Mouse (Mus musculus) T-cell, adult 2 months (primary cell): ENCODE measurements at regions not wholly inside any gene's neighbourhood (a gene's known extent, or its start where the extent isn't known, plus 50 kb on each side); places are given as distances from the start of the nearest gene placed in this dataset.

ENCODE experiments used
- DNase-seq: peaks from one replicate; pipeline ENCODE4 v3.0.0; 2022; ENCODE audit warnings: low spot score

- DNase-seq = no peak
Measured at GRCm38 (mm10) chr12:12765490-12766058, 176.1 kb downstream of the Mycn start.

DNA sequence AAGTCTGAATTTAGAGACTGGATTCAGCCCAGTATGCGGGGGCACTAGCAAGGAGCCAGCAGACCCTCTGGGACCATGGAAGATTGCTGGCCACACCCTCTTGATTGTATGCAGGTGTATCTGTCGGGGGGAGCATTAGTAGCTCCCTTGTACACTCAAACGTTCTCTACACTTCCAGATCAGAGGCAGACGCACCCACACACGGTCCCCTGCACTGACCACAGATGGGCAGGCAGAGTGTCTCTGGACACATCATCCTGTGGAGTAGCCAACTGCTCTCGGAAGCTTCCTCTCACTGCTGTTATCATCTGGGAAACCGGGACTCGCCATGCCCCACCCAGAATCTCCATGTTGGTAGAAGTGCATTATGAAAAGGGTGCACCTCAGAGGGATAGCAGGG, 176.7 kb downstream of the Mycn start:
- no peak for DNase-seq

DNA sequence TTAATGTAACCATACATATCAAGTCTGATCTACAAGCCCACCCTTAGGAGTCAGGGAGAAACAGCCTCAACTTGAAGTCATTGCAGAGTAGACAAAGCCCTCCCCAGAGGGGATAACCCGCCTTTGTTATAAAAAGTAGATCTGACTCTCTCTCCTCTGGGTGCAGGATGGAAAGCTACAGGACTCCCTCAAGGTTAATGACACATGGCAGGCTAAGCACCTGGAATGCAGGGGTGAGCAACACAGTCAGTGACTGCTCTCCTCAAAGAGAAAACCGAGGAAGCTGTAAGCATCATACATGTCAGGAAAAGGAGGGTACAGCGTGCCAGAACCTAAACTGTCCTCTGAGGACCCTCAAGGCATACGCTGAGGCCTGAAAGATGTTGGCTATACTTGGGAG, 177.1 kb downstream of the Mycn start:
- DNase-seq = no peak

- no peak for DNase-seq
Measured at GRCm38 (mm10) chr12:12756301-12756948, 185.3 kb downstream of the Mycn start.

GRCm38 (mm10) chr12:12753849-12754248, 187.9 kb downstream of the Mycn start:
- DNase-seq = no peak

GRCm38 (mm10) chr12:12751670-12752426, 189.9 kb downstream of the Mycn start:
- DNase-seq = no peak

DNA sequence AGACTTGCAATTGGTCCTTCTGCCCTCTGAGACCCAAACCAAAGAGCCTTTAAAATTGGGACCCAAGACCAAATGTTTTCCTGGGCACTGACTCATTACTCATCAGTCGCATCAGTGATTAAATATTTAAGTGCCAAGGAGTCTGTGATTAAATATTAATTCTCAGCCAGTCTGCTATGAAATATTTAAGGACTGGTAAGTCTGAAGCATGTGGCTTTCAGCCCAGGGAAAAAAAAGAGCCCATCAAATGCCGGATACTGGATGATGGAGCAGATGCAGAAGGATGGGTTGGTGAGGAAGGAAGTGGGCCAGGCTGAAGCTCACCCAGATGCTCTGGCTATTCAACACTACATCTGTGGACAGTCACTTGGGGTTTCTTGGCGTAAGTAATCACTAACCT, 192.0 kb downstream of the Mycn start:
- DNase-seq = no peak

DNA sequence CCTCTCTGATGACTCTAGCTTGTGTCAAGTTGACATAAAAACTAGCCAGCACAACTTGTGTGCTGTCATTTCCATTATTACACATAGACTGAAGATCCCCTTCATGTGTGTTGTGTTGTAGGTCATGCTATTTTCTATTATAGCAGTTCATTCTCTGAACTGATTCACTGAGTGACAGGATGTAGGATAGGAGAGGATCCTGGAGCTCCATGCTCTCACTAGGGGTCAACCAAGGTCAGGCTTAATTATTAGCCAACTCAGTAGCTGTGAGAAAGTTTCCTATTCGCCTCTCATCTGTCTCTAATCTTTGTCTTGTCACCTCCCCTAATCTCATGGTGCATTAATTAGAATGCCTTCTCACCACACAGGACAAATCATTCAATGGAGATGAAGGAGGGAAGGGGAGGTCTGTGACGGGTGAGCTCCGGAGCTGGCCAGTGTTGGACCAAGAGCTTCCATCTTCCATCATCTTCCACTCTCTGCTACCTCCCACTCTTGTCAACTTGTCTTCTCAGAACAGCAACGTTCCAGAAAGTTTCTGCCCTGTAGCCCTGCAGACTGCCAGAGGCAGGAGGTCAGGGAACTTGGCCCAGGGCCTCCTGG, 194.8 kb downstream of the Mycn start:
- DNase-seq = no peak

GRCm38 (mm10) chr12:12744492-12744891, 197.2 kb downstream of the Mycn start:
- no peak for DNase-seq

GRCm38 (mm10) chr12:12738631-12739331, 202.9 kb downstream of the Mycn start:
- DNase-seq = no peak

GRCm38 (mm10) chr12:12725797-12726196, 215.9 kb downstream of the Mycn start:
- DNase-seq = no peak

GRCm38 (mm10) chr12:12725075-12725474, 216.6 kb downstream of the Mycn start:
- DNase-seq = no peak

DNA sequence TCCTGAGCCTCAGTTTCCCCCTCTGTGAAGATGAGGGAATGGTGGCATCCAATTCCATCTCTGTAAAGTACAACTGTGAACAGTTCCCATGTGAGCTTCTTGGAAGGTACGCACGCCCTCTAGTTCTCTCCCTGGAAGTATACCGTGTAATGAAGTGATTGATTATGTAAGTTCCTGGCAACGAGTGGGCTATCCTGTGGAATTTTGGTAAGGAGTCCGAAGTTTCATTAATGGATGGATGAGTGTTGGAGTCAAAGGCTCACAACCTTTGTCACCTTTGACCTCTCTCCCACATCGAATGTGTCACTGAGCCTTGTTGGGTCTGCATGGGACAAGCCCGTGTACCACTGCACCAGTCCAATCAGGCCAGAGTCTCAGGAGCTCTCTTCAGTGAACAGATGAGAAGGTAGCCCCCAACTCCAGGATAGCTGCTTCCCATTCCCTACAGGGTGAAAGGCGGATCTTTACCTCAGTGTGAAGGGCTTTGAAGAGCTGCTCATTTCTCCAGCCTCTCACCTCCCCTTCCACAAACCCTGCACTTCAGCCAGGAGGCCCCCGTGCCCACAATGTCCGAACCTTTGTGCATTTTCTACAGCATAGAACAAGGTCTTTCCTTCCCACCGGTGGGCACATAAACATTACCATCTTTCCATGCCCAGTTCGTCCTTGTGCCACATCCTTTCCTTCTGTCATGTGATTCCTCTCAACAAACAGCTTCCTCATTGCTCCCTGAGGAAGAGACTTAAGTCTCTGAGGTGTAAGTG, 217.8 kb downstream of the Mycn start:
- DNase-seq = no peak

DNA sequence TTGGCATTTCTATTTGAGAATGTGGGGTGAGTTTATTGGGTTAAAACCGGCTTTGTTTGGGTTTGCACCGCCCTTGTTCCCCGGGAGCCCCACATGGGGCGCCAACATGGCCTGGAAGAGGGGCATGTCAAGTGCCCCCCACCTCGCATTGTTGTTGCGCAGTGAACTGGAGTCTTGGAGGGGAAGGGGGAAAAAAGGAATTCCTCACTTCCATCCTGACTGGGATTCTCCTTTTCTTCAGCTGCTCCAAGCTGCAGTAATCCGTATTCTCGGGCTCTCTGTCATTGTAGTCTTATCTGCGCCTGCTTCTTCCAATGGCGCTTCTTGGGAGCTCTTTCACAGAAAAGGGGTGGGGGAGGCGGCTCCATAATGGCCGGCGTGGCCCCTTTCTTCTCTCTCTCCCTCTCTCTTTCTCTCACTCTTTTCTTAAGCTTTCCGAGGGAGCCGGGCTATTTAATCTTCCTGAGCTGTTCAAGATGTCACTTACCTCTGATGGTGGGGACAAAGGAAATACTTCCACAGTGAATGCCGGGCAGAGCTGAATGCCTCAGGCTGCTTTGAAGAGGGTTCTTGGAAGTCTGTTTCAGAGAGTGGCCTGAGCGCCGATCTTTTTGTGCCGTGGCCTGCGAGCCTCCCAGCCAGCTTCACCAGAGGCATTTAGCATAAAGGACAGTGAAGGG, 218.6 kb downstream of the Mycn start:
- no peak for DNase-seq

DNA sequence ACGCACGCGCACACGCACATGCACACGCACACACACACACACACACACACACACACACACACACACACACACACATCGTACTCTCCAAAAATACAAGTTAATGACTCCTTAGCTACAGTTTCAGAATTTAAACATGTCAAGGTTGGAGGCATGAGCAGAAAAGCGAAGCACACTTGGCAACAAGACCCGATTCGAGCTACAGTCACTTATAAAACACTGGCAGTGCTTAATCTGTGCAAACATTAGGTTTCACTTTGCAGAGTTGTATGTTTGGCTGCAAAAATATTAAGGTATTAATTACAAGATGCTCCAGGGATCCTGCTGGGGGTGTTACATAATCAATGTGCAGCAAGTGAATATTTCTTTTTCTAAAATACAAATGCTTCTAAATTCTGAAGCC, 225.0 kb downstream of the Mycn start:
- no peak for DNase-seq

DNA sequence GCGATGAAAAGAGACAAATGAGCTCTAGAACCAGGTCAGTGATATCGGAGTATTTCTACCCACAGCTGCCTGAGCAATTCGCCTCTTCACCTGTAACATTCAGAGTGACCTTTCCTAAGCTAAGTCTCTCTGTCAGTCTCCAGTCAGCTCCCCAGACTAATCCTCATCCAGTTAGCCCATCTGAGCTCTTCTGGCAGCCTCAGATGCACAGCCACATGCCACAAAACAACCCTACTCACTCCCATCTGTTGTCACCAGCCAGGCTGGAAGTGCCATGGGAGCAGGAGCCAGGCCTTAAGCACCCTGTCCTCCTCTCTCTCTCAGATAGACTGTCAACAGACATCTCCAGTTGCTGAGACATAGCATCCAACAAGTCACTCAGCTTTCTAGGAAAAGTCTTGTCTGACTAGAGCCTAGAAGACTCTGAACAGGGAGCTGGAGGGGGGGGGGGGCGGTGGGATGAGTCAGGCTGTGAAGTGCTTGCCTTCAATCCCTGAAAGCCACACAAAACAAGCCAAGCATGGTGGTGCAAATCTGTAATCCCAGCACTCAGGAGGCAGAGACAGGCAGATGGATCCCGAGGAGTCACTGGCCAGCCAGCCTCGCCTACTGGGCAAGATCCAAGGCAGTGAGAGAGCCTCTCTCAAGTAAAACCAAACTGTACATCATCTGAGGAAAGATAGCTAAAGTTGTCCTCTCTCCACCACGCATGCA, 225.6 kb downstream of the Mycn start:
- no peak for DNase-seq

DNA sequence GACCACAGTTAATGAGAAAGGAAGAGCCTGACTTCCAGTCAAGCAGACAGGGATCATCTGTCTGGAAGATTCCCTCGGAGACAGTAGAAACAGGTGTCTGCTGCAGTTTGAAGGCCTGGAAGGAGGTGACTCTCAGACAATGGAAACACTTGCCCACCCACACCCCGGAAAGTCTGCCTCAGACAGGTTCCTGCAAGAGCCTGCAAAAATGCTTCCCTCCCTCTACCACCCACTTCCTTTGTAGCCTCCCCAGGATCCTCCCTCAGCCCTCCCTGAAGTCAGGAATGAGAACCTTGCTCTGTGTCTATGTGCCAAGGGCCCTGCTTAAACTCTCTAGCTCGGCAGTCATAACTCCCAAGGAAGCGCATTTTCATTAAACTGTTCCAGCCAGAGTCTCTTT, 226.2 kb downstream of the Mycn start:
- DNase-seq = no peak

GRCm38 (mm10) chr12:12710184-12710609, 231.5 kb downstream of the Mycn start:
- DNase-seq = no peak

- DNase-seq = no peak
Measured at GRCm38 (mm10) chr12:12708954-12709523, 232.7 kb downstream of the Mycn start.

- no peak for DNase-seq
Measured at GRCm38 (mm10) chr12:12706326-12706920, 235.3 kb downstream of the Mycn start.
